Mouse (Mus musculus) c-Kit-positive CD71-positive TER-119-positive erythroid progenitor cells, embryonic 14.5 days (primary cell): ENCODE measurements around the gene Wipf1.

Source experiments
- DNase-seq: peaks from one replicate; pipeline ENCODE4 v3.0.0-alpha.2; 2013; ENCODE audit warnings: low spot score

The Wipf1 gene

GRCm38 (mm10) chr2:73540450-73541162 is 11.1 kb upstream of the Wipf1 start:
- DNase-seq, result no peak

GRCm38 (mm10) chr2:73539697-73540096 is 10.2 kb upstream of the Wipf1 start:
- DNase-seq, result no peak

- no peak for DNase-seq
These were observed 9.6 kb upstream of the Wipf1 start for GRCm38 (mm10) chr2:73539141-73539540.

GRCm38 (mm10) chr2:73538590-73538989 is 9.1 kb upstream of the Wipf1 start:
- DNase-seq, result no peak

GRCm38 (mm10) chr2:73536091-73536783 is 6.7 kb upstream of the Wipf1 start:
- no peak for DNase-seq

- no peak for DNase-seq
These were observed 5.2 kb upstream of the Wipf1 start for GRCm38 (mm10) chr2:73534720-73535119.

GRCm38 (mm10) chr2:73530487-73530886 is 953 bp upstream of the Wipf1 start:
- DNase-seq, result peak; percentile 53

- DNase-seq, result no peak
These were observed 798 bp downstream of the Wipf1 start for GRCm38 (mm10) chr2:73528516-73529355.

- no peak for DNase-seq
These were observed 1.6 kb downstream of the Wipf1 start for GRCm38 (mm10) chr2:73527956-73528355.

- no peak for DNase-seq
These were observed 2.8 kb downstream of the Wipf1 start for GRCm38 (mm10) chr2:73526691-73527090.

- no peak for DNase-seq
These were observed 6.6 kb downstream of the Wipf1 start for GRCm38 (mm10) chr2:73522891-73523290.

GRCm38 (mm10) chr2:73522336-73522735 is 7.2 kb downstream of the Wipf1 start:
- no peak for DNase-seq

- DNase-seq, result no peak
These were observed 7.8 kb downstream of the Wipf1 start for GRCm38 (mm10) chr2:73521737-73522136.

GRCm38 (mm10) chr2:73518966-73519365 is 10.6 kb downstream of the Wipf1 start:
- DNase-seq, result no peak

- DNase-seq, result no peak
These were observed 11.2 kb downstream of the Wipf1 start for GRCm38 (mm10) chr2:73518311-73518710.

- no peak for DNase-seq
These were observed 15.4 kb downstream of the Wipf1 start for GRCm38 (mm10) chr2:73514178-73514577.

- no peak for DNase-seq
These were observed 16.3 kb downstream of the Wipf1 start for GRCm38 (mm10) chr2:73513204-73513749.

GRCm38 (mm10) chr2:73512044-73512443 is 17.5 kb downstream of the Wipf1 start:
- no peak for DNase-seq

- DNase-seq, result no peak
These were observed 18.7 kb downstream of the Wipf1 start for GRCm38 (mm10) chr2:73510731-73511360.

- DNase-seq, result no peak
These were observed 19.6 kb downstream of the Wipf1 start for GRCm38 (mm10) chr2:73510025-73510288.

- DNase-seq, result no peak
These were observed 20.1 kb downstream of the Wipf1 start for GRCm38 (mm10) chr2:73509248-73510024.
